Mouse (Mus musculus) urinary bladder, postnatal 10 days (tissue): ENCODE results near the gene Ccl25.
"Not testable (repeated sequence)": the region's sequence is repeated elsewhere in the genome, so short reads cannot be mapped to it uniquely, and the experiment has no call there.

Experiments
- DNase-seq: peaks from one replicate; pipeline ENCODE4 v3.0.0; 2022; ENCODE audit warnings: low spot score

Ccl25 gene

GRCm38 (mm10) chr8:4340207-4340606 is 15.2 kb downstream of the Ccl25 start:
- DNase-seq = no peak

- DNase-seq = no peak
Measured at GRCm38 (mm10) chr8:4347661-4348060, 22.7 kb downstream of the Ccl25 start.

- no peak for DNase-seq
Measured at GRCm38 (mm10) chr8:4348275-4348674, 23.3 kb downstream of the Ccl25 start.

- DNase-seq = no peak
Measured at GRCm38 (mm10) chr8:4349335-4349734, 24.3 kb downstream of the Ccl25 start.

GRCm38 (mm10) chr8:4350618-4351017 is 25.6 kb downstream of the Ccl25 start:
- no peak for DNase-seq

- DNase-seq = not testable (repeated sequence)
Measured at GRCm38 (mm10) chr8:4352562-4352961, 27.6 kb downstream of the Ccl25 start.

- DNase-seq = no peak
Measured at GRCm38 (mm10) chr8:4353741-4354140, 28.7 kb downstream of the Ccl25 start.

GRCm38 (mm10) chr8:4354516-4354915 is 29.5 kb downstream of the Ccl25 start:
- no peak for DNase-seq

- no peak for DNase-seq
Measured at GRCm38 (mm10) chr8:4355455-4355854, 30.4 kb downstream of the Ccl25 start.

- no peak for DNase-seq
Measured at GRCm38 (mm10) chr8:4359362-4359761, 34.4 kb downstream of the Ccl25 start.

GRCm38 (mm10) chr8:4360922-4361321 is 35.9 kb downstream of the Ccl25 start:
- DNase-seq = no peak

- DNase-seq = no peak
Measured at GRCm38 (mm10) chr8:4366189-4366588, 41.2 kb downstream of the Ccl25 start.

- no peak for DNase-seq
Measured at GRCm38 (mm10) chr8:4367808-4368207, 42.8 kb downstream of the Ccl25 start.

- DNase-seq = no peak
Measured at GRCm38 (mm10) chr8:4368470-4368869, 43.5 kb downstream of the Ccl25 start.

GRCm38 (mm10) chr8:4370078-4370477 is 45.1 kb downstream of the Ccl25 start:
- no peak for DNase-seq

GRCm38 (mm10) chr8:4372657-4373056 is 47.6 kb downstream of the Ccl25 start:
- DNase-seq = no peak

GRCm38 (mm10) chr8:4401442-4401841 is 76.4 kb downstream of the Ccl25 start:
- DNase-seq = no peak

- no peak for DNase-seq
Measured at GRCm38 (mm10) chr8:4403960-4404879, 79.2 kb downstream of the Ccl25 start.

- no peak for DNase-seq
Measured at GRCm38 (mm10) chr8:4404880-4405261, 79.9 kb downstream of the Ccl25 start.

- not testable (repeated sequence) for DNase-seq
Measured at GRCm38 (mm10) chr8:4408425-4408824, 83.4 kb downstream of the Ccl25 start.
